Mouse (Mus musculus) adrenal gland (tissue): ENCODE results near the gene Frem1.

Experiments
- intact Hi-C: fragments of 180-260 bp; cut with DNase I; formaldehyde crosslinking; loops from one replicate; pipeline ENCODE4 v1.15.1; 2025

Frem1 gene

DNA sequence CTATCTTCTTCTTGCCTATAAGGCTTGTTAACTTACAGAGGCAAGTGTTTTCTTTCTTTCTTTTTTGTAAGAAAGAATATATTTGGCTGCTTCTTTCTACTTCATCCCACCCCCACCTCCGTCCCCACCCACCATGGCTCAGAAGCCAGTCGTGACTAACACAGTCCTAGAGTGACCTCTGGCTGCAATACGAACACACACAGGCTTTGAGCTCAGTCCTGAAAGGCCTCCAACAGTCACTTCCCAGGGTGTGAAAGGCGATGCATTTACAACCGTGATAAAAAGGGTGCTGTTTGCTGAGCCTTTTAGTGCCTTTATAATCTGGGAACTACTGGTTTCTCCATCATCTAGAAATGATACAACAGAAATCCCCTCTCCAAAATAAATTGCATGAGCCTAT is 117.8 kb downstream of the Frem1 start:
- intact Hi-C loops: loop anchor here (10.0 kb wide), 2 partner anchors 290 to 1370 kb away; no protein-coding TSS in a partner anchor

GRCm38 (mm10) chr4:82933698-82934210 is 118.4 kb downstream of the Frem1 start:
- intact Hi-C loops: loop anchor here (2.0 to 10.0 kb wide), 3 partner anchors 131 to 1369 kb away; no protein-coding TSS in a partner anchor

DNA sequence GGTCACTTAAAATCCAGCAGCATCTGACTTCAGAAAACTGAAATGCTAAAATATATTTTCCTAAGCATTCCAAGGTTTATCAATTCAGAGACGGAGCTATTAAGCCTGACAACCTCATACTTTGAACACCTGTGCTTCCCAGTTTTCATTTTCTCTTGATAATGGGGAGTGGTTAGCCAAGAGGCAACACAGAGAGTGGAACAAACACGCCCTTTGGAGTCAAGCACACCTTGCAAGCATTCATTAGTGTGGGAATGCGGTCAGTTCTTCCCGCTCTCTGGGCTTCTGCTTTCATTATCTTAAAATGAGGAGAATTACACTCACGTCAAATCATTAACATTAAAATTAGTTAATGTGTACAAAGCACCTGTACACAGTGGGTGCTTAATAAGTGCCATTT is 122.1 kb downstream of the Frem1 start:
- intact Hi-C loops: loop anchor here (10.0 kb wide), 2 partner anchors 285 to 1365 kb away; no protein-coding TSS in a partner anchor

- intact Hi-C loops: no loop called here
Observed at GRCm38 (mm10) chr4:82921962-82922361, 130.2 kb downstream of the Frem1 start.

DNA sequence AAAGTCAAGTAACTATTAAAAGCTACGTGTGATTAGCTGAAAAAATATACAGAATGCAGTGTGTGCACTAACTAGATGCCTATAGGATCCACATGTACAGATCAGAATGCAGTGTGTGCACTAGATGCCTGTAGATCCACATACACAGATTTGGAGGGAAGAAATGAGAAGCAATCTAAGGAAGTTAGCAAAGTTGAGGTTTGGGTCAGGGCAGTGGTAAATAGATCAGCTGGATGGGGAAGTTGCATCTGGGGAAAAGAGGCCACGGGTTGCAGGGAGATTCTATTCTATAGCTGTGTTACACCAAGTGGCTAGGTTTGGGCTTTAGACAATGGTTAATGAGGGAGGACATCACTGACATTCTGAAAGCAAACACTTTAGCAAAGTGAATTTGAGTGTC is 133.5 kb downstream of the Frem1 start:
- intact Hi-C loops: no loop called here

DNA sequence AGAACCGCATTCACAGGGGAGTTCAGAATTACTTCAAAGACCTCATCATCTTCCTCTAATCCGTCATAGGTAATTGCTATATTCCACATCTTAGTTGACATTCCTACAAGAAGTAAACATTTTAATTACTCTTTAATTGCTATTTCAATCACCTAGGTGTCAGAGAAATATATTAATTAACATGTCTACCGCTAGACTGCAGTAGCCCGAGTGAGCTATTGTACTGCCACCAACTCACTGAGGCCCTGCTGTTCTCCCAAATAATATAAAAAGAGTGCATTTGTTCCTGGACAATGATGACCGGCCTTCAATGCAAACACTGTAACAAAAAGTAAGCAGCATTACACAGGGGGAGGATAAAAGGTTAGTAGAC is 135.5 kb downstream of the Frem1 start:
- intact Hi-C loops: no loop called here

DNA sequence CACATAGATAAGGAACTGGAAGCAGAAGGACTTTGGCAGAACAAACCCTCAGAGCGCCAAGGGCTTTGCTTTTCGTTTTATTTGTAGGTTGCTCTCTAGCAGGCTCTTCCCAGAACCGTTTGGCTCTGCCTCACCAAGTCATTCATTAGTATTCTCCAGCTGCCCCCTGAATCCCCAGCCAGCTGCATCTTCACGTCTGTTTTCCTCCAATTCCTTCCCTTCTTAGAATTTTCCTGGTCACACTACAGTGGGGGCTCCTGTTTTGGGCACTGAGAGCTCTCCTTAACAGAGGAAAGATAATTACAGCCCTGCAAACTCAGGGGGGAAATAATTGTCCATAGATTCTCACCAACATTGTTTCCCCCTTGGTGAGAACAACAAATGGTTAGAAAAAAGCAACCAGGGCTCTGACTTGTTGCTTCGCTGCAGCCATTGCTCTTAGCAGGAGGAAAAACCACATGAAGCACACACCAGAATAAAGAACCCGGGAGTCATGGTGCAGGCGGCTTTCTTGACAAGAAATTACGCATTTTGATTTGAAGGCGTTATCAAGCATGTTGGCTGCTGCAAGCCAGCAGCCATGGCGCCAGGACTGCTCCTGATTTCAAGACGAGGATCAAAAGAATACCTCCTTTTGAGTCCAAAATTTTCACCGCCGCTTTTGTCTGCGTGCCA is 136.0 kb downstream of the Frem1 start:
- intact Hi-C loops: no loop called here

GRCm38 (mm10) chr4:82915576-82915975 is 136.6 kb downstream of the Frem1 start:
- intact Hi-C loops: no loop called here

DNA sequence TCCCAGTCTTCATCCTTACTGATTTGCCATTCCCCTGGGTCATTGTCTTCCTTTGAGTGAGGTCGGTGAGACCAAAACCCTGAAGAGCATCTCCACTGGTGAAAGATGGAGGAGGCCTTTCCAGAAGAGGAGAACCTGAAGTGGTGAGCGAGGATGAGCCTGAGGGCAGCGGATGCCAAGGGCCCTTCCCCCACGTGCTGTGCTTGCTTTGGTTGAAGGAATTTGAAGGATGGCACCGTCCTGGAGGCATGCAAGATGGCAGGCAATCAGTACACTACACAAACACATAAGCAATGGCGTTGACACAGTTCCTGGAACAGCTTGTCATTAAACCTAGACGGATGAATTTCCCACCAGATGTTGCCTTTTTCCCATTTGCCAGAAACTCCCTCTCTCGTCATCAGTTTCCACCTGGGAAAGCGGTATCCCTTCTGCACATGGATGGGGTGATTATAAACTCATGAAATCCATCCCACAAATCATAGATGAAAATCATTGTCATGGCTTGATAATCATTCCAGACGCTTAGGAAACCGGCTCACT is 137.5 kb downstream of the Frem1 start:
- intact Hi-C loops: no loop called here

GRCm38 (mm10) chr4:82895227-82895626 is 156.9 kb downstream of the Frem1 start:
- intact Hi-C loops: no loop called here

GRCm38 (mm10) chr4:82892247-82892646 is 159.9 kb downstream of the Frem1 start:
- intact Hi-C loops: no loop called here

GRCm38 (mm10) chr4:82891566-82891965 is 160.6 kb downstream of the Frem1 start:
- intact Hi-C loops: no loop called here

DNA sequence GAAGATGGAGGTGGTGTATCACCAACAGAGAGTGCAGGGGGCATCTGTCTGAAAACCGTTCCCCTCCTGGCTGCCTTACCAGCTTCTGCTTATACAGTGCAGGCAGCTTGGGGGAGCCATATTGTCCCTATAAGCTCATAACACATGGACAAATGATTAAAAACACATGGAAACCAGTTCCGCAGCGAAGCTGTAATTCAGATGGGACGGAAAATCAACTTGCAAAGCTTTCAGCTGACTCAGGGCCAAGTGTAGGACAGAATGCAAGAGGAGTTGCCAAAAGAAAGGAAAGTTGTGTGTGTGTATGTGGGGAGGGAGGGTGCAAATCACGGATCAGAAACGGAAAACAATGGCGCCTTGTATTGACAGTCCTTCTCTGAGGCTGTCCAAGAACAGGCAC is 161.1 kb downstream of the Frem1 start:
- intact Hi-C loops: no loop called here

DNA sequence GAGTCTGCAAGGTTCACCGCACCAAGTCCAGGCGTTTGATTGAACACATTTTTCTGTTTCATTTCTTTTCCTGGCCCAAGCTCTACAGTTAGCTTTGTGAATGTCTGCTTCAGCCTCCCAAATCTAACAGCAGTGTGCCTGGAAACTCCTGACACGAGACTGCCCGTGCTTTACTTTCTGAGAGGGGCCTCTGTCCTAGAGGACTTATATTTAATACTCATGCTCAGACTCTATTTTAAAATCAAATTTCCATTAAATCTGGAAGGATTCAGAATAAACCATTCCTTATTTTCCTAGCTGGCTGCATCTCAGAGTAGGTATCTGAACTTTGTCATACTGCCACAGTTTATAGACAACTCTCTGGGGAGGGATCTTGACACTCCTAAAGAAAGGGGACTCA is 161.6 kb downstream of the Frem1 start:
- intact Hi-C loops: no loop called here

DNA sequence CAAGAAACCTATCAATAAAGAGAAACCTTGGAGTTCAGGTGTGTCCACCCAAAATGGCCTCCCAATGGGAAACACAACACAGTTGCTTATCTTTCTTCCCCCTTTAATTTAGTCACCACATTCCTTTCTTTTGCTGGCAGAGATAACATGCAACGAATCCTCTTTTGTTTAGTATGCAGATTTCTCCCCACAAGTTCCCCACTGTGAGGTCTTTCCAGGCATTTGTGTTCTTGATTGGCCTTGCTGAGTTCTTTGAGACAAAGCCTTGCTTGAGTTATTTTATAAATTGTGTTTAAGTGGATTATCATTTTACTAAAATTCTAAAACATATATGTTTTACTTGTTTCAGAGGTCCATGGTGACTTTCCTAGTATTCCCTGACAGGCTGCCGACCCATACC is 166.0 kb downstream of the Frem1 start:
- intact Hi-C loops: no loop called here

GRCm38 (mm10) chr4:82885535-82885913 is 166.6 kb downstream of the Frem1 start:
- intact Hi-C loops: no loop called here

GRCm38 (mm10) chr4:82884636-82885534 is 167.3 kb downstream of the Frem1 start, which contains the start of gene Cer1:
Gene Cer1 (minus strand): TSS chr4:82885148.
- intact Hi-C loops: no loop called here

DNA sequence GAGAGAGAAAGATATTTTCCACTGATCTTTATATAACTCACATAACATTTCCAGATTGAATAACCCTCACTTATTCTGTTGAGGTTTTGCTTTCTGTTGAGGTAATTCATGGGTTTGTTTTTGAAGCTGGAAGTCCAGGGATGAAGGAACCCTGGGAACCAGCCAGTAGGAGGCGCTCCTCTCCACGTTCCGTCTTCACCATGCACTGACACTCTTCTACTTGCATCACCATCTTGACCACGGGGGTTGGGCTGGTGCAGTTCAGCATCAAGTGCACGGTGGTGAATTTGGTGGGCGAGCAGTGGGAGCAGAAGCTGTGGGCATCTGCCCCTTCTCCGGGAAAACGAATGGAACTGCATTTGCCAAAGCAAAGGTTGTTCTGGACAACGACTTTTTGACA is 169.6 kb downstream of the Frem1 start:
- intact Hi-C loops: no loop called here

DNA sequence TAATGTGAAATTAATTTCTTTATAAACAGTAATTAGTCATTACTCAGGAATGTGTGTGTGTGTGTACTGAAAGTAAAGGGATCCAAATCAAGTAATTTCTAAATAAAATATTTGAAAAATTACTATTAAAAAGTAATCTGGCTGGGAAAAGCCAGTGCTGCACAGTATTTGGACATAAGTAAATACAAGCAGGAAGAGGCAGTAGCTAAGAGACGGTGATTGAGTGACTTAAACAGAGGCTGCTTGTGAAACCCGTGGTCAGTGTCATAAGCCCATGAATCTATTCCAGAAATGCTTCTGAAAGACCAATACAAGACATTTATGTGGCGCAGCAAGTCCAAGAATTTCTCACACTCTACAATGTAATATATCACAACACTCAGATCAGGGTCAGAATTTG is 170.8 kb downstream of the Frem1 start:
- intact Hi-C loops: no loop called here

GRCm38 (mm10) chr4:82880243-82880642 is 171.9 kb downstream of the Frem1 start:
- intact Hi-C loops: no loop called here

- intact Hi-C loops: no loop called here
Observed at GRCm38 (mm10) chr4:82879152-82879551, 173.0 kb downstream of the Frem1 start.

DNA sequence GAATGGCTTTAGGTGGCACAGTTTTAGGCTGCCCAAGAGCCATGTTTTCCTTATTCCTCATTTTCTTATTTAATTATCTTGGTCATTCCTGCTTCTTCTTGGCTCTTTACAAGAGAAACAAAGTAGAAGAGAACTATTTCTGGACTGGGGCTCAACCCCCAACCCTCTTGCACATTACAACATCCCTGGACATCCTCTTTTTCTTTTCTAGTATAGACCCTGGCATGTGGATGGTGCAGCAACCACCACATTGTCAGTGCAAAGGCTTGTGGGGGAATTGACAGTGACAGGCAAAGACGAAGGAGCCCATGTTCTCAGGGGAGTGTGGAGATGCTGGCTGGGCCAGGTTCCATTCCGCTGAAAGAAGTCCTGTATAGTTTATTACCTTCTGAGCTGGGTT is 175.5 kb downstream of the Frem1 start:
- intact Hi-C loops: no loop called here
